Mouse (Mus musculus) thymus, adult 2 months (tissue): ENCODE results near the gene C1qtnf5. TPM values are rescaled to one million over a fixed set of nuclear protein-coding genes. Genes with fewer than 3 reads are reported as not detected.

ENCODE experiments used
- DNase-seq: peaks from one replicate; pipeline ENCODE4 v3.0.0; 2021
- H3K27ac ChIP-seq: fragments of 200-500 bp; 2 replicates; pipeline ENCODE4 v1.5.1; 2012; ENCODE audit warnings: low read length, control low read depth; ENCODE audit not compliant: control insufficient read depth, insufficient read depth
- H3K27me3 ChIP-seq: fragments of 200-500 bp; 2 replicates; pipeline ENCODE4 v1.6.1; 2012; ENCODE audit warnings: mild to moderate bottlenecking, low read length, moderate library complexity, mixed read lengths; ENCODE audit not compliant: control insufficient read depth, insufficient read depth
- H3K36me3 ChIP-seq: fragments of 200-500 bp; 2 replicates; pipeline ENCODE4 v1.6.1; 2012; ENCODE audit warnings: mild to moderate bottlenecking, low read length, moderate library complexity; ENCODE audit not compliant: control insufficient read depth, insufficient read depth
- H3K4me1 ChIP-seq: fragments of 200-500 bp; replicated peaks from 2 replicates; pipeline ENCODE4 v1.6.1; 2012; ENCODE audit warnings: low read length; ENCODE audit not compliant: control insufficient read depth, insufficient read depth
- H3K4me3 ChIP-seq: fragments of 200-500 bp; 2 replicates; pipeline ENCODE4 v1.5.1; 2012; ENCODE audit warnings: mild to moderate bottlenecking, low read length, control low read depth, moderate library complexity; ENCODE audit not compliant: control insufficient read depth, insufficient read depth
- CTCF ChIP-seq: fragments of 200-500 bp; IDR thresholded peaks from 2 replicates; pipeline ENCODE4 v1.5.1; 2012; ENCODE audit warnings: mild to moderate bottlenecking, control low read depth, low read length, moderate library complexity, borderline replicate concordance; ENCODE audit not compliant: control insufficient read depth, poor library complexity, insufficient read depth; ENCODE audit errors: extremely low read depth
- POLR2A ChIP-seq: fragments of 200-500 bp; IDR thresholded peaks from 2 replicates; pipeline ENCODE4 v1.6.1; 2012; ENCODE audit warnings: mild to moderate bottlenecking, low read length, control low read depth, moderate library complexity; ENCODE audit not compliant: control insufficient read depth, poor library complexity, insufficient read depth; ENCODE audit errors: extremely low read depth
- WGBS: fragments of 180-500 bp; shearing (Covaris S2); methylation state at CpG from one replicate; pipeline ENCODE4 v1.1.7; 2018; 5-methylcytosine and 5-hydroxymethylcytosine counted together
- polyA plus RNA-seq: library from polyadenylated mRNA; depleted of rRNA; stranded (reverse); fragments of >200 nt; gene quantifications from 2 replicates; pipeline ENCODE4 v1.2.3, GENCODE M21; 2012

The C1qtnf5 gene
- polyA plus RNA-seq, 1 experiment, result 5.0 TPM

- Histone ChIP-seq H3K36me3 (no peaks in the 10 kb centered on the region), H3K4me1 (peaks cover 17% of the 10 kb centered on the region), H3K27ac (no peak overlapping the region), H3K4me3 (no peak overlapping the region), H3K27me3 (peaks cover 10% of the 10 kb centered on the region; the same call in 1 of the 2 replicates)
- 61% methylated on average over 10 of the region's 10 CpGs for WGBS
- TF ChIP-seq POLR2A (no peak), CTCF (no peak)
- DNase-seq, result no peak
Observed at GRCm38 (mm10) chr9:44079997-44080780, 26.9 kb upstream of the C1qtnf5 start.

- H3K36me3 ChIP-seq, result no peaks in the 10 kb centered on the region
- peaks cover 19% of the 10 kb centered on the region for H3K4me1 ChIP-seq
- H3K27ac ChIP-seq, result no peak overlapping the region
- 94% methylated on average over 5 of the region's 5 CpGs for WGBS
- H3K4me3 ChIP-seq, result no peak overlapping the region
- no peak for DNase-seq
- H3K27me3 ChIP-seq, result peaks cover 10% of the 10 kb centered on the region; the same call in 1 of the 2 replicates
- TF ChIP-seq POLR2A, result no peak
- no peak for TF ChIP-seq CTCF
Observed at GRCm38 (mm10) chr9:44080953-44081352, 26.1 kb upstream of the C1qtnf5 start.

DNA sequence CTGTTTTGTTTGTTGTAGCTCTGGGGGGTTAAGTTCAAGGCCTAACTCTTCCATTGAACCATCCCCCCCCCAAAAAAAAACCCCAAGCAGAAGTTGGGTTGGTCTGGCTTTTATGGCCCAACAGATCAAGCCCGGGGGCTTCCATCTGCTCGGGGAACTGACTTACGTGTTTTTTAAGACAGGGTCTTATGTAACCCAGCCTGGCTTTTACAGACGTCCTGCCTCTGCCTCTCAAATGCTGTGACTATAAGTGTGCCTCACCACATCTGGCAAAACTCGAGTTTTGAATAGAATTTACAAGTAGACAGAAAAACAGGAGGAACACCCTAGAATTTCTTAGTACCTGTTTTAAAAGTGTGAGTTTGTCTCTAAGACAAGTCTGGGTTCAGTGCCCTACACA is 25.5 kb upstream of the C1qtnf5 start:
- DNase-seq, result no peak
- no peak overlapping the region for H3K4me3 ChIP-seq
- peaks cover 10% of the 10 kb centered on the region; the same call in 1 of the 2 replicates for H3K27me3 ChIP-seq
- H3K27ac ChIP-seq, result no peak overlapping the region
- TF ChIP-seq CTCF (no peak), POLR2A (no peak)
- peaks cover 19% of the 10 kb centered on the region for H3K4me1 ChIP-seq
- WGBS, result 87% methylated on average over 5 of the region's 5 CpGs
- H3K36me3 ChIP-seq, result no peaks in the 10 kb centered on the region

DNA sequence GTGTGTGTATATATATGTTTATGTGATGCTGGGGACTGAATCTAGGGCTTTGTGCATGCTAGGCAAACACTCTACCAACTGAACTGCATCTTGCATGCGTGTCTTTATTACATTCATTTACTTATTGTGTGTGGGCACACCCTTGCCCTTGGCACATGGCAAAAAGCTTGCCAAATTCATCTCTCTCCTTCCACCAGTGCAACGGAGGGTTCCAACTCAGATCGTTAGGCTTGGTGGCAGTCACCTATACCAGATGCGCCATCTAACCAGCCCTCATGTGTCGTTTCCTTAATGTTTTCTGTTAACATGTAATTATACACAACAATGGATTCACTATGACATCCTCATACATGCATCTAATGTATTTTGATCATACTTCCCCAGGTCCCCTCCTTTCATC is 24.8 kb upstream of the C1qtnf5 start:
- Histone ChIP-seq H3K36me3 (no peaks in the 10 kb centered on the region), H3K4me1 (peaks cover 19% of the 10 kb centered on the region), H3K27me3 (peaks cover 10% of the 10 kb centered on the region; the same call in 1 of the 2 replicates), H3K4me3 (no peak overlapping the region), H3K27ac (no peak overlapping the region)
- DNase-seq, result no peak
- WGBS, result 97% methylated on average over 5 of the region's 5 CpGs
- TF ChIP-seq POLR2A (no peak), CTCF (no peak)

GRCm38 (mm10) chr9:44083392-44084121 is 23.5 kb upstream of the C1qtnf5 start:
- WGBS, result 25% methylated on average over 23 of the region's 23 CpGs
- no peak for DNase-seq
- H3K27me3 ChIP-seq, result peaks cover 10% of the 10 kb centered on the region; the same call in 1 of the 2 replicates
- no peak overlapping the region for H3K27ac ChIP-seq
- no peaks in the 10 kb centered on the region for H3K36me3 ChIP-seq
- H3K4me1 ChIP-seq, result peaks cover 28% of the 10 kb centered on the region
- no peak for TF ChIP-seq CTCF
- no peak for TF ChIP-seq POLR2A
- no peak overlapping the region for H3K4me3 ChIP-seq

DNA sequence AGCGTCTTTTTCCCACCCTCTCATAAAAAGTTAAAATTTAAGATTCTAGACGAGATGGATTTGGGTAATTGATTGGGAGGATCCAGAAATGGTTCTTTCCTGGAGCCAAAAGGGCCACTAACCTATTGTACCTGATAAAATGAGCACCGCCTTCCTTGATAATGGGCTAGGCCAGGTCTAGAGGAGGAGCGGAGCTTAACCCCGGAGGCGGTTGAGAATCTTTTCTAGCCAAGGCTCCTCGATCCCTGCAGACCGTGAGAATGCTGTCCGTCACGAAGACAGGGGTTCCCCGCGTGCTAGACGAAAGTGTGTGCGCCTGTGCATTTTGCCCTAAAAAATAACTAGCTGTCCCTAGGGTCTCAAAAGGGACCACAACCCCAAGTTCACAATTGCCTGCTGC is 22.8 kb upstream of the C1qtnf5 start:
- Histone ChIP-seq H3K4me3 (peak overlapping the region; percentile 53), H3K36me3 (no peaks in the 10 kb centered on the region), H3K27ac (no peak overlapping the region), H3K27me3 (peaks cover 10% of the 10 kb centered on the region; the same call in 1 of the 2 replicates), H3K4me1 (peaks cover 33% of the 10 kb centered on the region)
- TF ChIP-seq CTCF (no peak), POLR2A (no peak)
- DNase-seq, result no peak
- WGBS, result 3% methylated on average over 14 of the region's 14 CpGs
